ENCODE assay signal across 15 mouse cellular contexts in the genomic region with DNA sequence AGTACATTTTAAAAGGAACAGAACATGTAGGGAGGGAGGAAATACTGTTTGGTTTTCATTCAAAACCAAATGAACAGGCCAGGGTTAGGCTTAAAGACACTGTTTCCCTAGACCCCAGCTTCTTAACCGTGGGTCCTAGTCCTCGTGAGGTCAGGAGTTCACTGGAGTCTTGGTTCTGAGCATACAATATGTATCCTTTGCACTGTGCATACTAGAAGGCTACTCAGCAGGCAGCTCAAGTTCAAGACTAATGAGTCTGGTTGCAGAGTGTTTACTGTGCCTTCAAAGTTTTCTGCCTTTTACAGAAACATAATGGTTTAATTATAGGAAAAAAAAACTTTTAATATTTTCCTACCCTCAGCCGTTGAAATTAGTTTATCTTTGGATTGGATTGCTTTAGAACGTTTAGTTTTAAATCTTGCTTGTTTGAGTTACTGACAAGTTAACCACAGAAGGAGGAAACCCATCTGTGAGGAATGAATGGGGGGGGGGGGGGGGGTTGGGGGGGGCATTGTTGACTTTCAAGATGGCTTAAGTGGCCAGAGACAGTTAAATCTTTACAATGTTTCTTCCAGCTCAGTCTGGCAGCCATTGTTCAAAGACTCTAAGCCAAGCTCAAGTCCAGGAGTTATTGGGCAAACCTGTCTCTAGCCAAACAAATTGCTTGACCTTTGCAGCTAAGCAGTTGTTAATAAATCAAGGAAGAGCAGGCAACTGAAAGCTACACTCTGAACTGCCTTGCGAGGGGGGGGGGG.
DNase-seq lines count a peak whose midpoint lies in the region; ATAC-seq and TF ChIP-seq lines count a peak whose summit lies in the region.
"Had no signal": no experiment of that assay in that cellular context is flagged by ENCODE, and none has a peak within 500 bp of the region (broad histone marks: within the 10 kb centered on the region; RNA-seq: fewer than 3 reads in every experiment).

No protein-coding gene starts in this region.

- ATAC-seq in lung, embryonic 14.5 days (ENCODE audit: insufficient read depth) = peak; percentile 72
- ATAC-seq in intestine, embryonic 15.5 days = peak; percentile 81
- peak; percentile 67; the same call in 1 of the 2 replicates for ATAC-seq in stomach, embryonic 14.5 days (ENCODE audit: insufficient number of reproducible peaks, insufficient read depth, low FRiP score, low read depth)
- ATAC-seq: liver, embryonic 12.5 days had no signal

- intact Hi-C loops in left cerebral cortex, postnatal 25 days (cut with DNase I) = no loop called here

- H3K36me3 ChIP-seq in lung, embryonic 14.5 days (ENCODE audit: insufficient read depth) = no peaks in the 10 kb centered on the region
- H3K36me3 ChIP-seq in intestine, embryonic 15.5 days = no peaks in the 10 kb centered on the region
- H3K36me3 ChIP-seq in stomach, embryonic 14.5 days (ENCODE audit: control insufficient read depth, insufficient read depth, low read length) = no peaks in the 10 kb centered on the region
- H3K36me3 ChIP-seq: heart, embryonic 10.5 days; liver, embryonic 12.5 days had no signal

- 0 out of 2 replicates have a peak overlapping the region, but pooled peaks have one; percentile 2 for H3K27ac ChIP-seq in lung, embryonic 14.5 days (ENCODE audit: low read depth)
- H3K27ac ChIP-seq in intestine, embryonic 15.5 days = 0 out of 2 replicates have a peak overlapping the region, but pooled peaks have one; percentile 14
- H3K27ac ChIP-seq in stomach, embryonic 14.5 days (ENCODE audit: low read length) = 0 out of 2 replicates have a peak overlapping the region, but pooled peaks have one; percentile 44
- H3K27ac ChIP-seq: heart, embryonic 10.5 days; left cerebral cortex, adult 2 months; liver, embryonic 12.5 days had no signal

- no peak for TF ChIP-seq CTCF in lung, embryonic 14.5 days (IDR thresholded peaks at IDR 0.05; ENCODE audit: low read depth)

- no peaks in the 10 kb centered on the region for H3K27me3 ChIP-seq in lung, embryonic 14.5 days (ENCODE audit: insufficient read depth, low read length)
- no peaks in the 10 kb centered on the region for H3K27me3 ChIP-seq in intestine, embryonic 15.5 days (replicated peaks)
- H3K27me3 ChIP-seq in stomach, embryonic 14.5 days (ENCODE audit: control insufficient read depth, insufficient read depth, low read length) = no peaks in the 10 kb centered on the region
- H3K27me3 ChIP-seq: liver, embryonic 12.5 days had no signal

- H3K4me2 ChIP-seq in lung, embryonic 14.5 days = peak overlapping the region; percentile 16; the same call in 1 of the 2 replicates
- H3K4me2 ChIP-seq in intestine, embryonic 15.5 days (replicated peaks) = no peak overlapping the region; the same call in 1 of the 2 replicates
- peak overlapping the region; percentile 22; the same call in 1 of the 2 replicates for H3K4me2 ChIP-seq in stomach, embryonic 14.5 days (replicated peaks; ENCODE audit: low read depth, low read length)
- H3K4me2 ChIP-seq: liver, embryonic 12.5 days had no signal

- peak; percentile 32 for DNase-seq in lung, embryonic 14.5 days
- DNase-seq in lung, postnatal 36 days = no peak
- DNase-seq in embryo, embryonic 11 days = peak; percentile 29
- no peak for DNase-seq in layer of hippocampus, adult 9-11 months
- no peak for DNase-seq in left cerebral cortex, postnatal 25 days (ENCODE audit: low spot score in 2 of 2)
- no peak for DNase-seq in gastrocnemius, adult 8-10 months (ENCODE audit: low spot score in 2 of 2)
- DNase-seq: adrenal gland, postnatal 25 days; gastrocnemius, postnatal 10 days; retina, postnatal 1 day; thymus, adult 2 months had no signal

- no peak overlapping the region for H3K4me3 ChIP-seq in lung, embryonic 14.5 days (ENCODE audit: low read depth, low read length)
- no peak overlapping the region for H3K4me3 ChIP-seq in intestine, embryonic 15.5 days (replicated peaks)
- H3K4me3 ChIP-seq in stomach, embryonic 14.5 days (ENCODE audit: low read depth, low read length) = no peak overlapping the region
- H3K4me3 ChIP-seq: heart, embryonic 10.5 days; left cerebral cortex, adult 2 months; liver, embryonic 12.5 days had no signal

- no peaks in the 10 kb centered on the region for H3K4me1 ChIP-seq in lung, embryonic 14.5 days (ENCODE audit: insufficient read depth)
- H3K4me1 ChIP-seq in intestine, embryonic 15.5 days (replicated peaks) = 0 out of 2 replicates have a peak, but pooled peaks cover 3% of the 10 kb centered on the region
- H3K4me1 ChIP-seq in stomach, embryonic 14.5 days (ENCODE audit: control insufficient read depth, insufficient read depth, low read length) = 0 out of 2 replicates have a peak, but pooled peaks cover 4% of the 10 kb centered on the region
- H3K4me1 ChIP-seq: heart, embryonic 10.5 days; liver, embryonic 12.5 days had no signal

- no peaks in the 10 kb centered on the region for H3K9me3 ChIP-seq in lung, embryonic 14.5 days (ENCODE audit: low read depth, low read length)
- no peaks in the 10 kb centered on the region for H3K9me3 ChIP-seq in intestine, embryonic 15.5 days
- H3K9me3 ChIP-seq in stomach, embryonic 14.5 days (ENCODE audit: control insufficient read depth, low read depth, low read length) = no peaks in the 10 kb centered on the region
- H3K9me3 ChIP-seq: heart, embryonic 10.5 days; liver, embryonic 12.5 days had no signal

- no peak overlapping the region for H3K9ac ChIP-seq in lung, embryonic 14.5 days
- no peak overlapping the region for H3K9ac ChIP-seq in intestine, embryonic 15.5 days
- no peak overlapping the region for H3K9ac ChIP-seq in stomach, embryonic 14.5 days (replicated peaks; ENCODE audit: low read depth, low read length)
- H3K9ac ChIP-seq: liver, embryonic 12.5 days had no signal

- WGBS in lung, embryonic 14.5 days = 17% methylated on average over 5 of the region's 5 CpGs
- 25% methylated on average over 4 of the region's 5 CpGs for WGBS in intestine, embryonic 15.5 days
- WGBS in stomach, embryonic 14.5 days = 14% methylated on average over 5 of the region's 5 CpGs

Comparison
In these comparisons a context has a peak if more than half of its experiments do, and no peak if none do; other contexts are left out.
1. DNase-seq: peak in lung, embryonic 14.5 days (single experiment) and embryo, embryonic 11 days (single experiment); none in lung, postnatal 36 days (single experiment), layer of hippocampus, adult 9-11 months (single experiment), left cerebral cortex, postnatal 25 days (0 of 2) and gastrocnemius, adult 8-10 months (0 of 2).
2. Peak in every context shown above with its lines, with median percentiles within 50 percentile points of each other: ATAC-seq and H3K27ac ChIP-seq.